Mouse (Mus musculus) R1 (cell line): ENCODE results near the gene Celf2.
"Not testable (repeated sequence)": the region's sequence is repeated elsewhere in the genome, so short reads cannot be mapped to it uniquely, and the experiment has no call there.

Experiments used
- DNase-seq: peaks from one replicate; pipeline ENCODE4 v3.0.0-alpha.2; 2018; ENCODE audit warnings: low read depth, low spot score

The Celf2 gene

GRCm38 (mm10) chr2:7267166-7267565 lies 242.2 kb downstream of the Celf2 start:
- DNase-seq = no peak

GRCm38 (mm10) chr2:7262668-7263067 lies 246.7 kb downstream of the Celf2 start:
- DNase-seq = not testable (repeated sequence)

- DNase-seq = no peak
Observed at GRCm38 (mm10) chr2:7260186-7260585, 249.2 kb downstream of the Celf2 start.

- DNase-seq = no peak
Observed at GRCm38 (mm10) chr2:7259616-7260015, 249.7 kb downstream of the Celf2 start.

- no peak for DNase-seq
Observed at GRCm38 (mm10) chr2:7256023-7256422, 253.3 kb downstream of the Celf2 start.

GRCm38 (mm10) chr2:7255386-7255785 lies 254.0 kb downstream of the Celf2 start:
- no peak for DNase-seq

GRCm38 (mm10) chr2:7250314-7250713 lies 259.0 kb downstream of the Celf2 start:
- no peak for DNase-seq

- DNase-seq = no peak
Observed at GRCm38 (mm10) chr2:7249002-7249401, 260.4 kb downstream of the Celf2 start.

- DNase-seq = no peak
Observed at GRCm38 (mm10) chr2:7245958-7246774, 263.2 kb downstream of the Celf2 start.

GRCm38 (mm10) chr2:7242139-7242538 lies 267.2 kb downstream of the Celf2 start:
- DNase-seq = no peak

- no peak for DNase-seq
Observed at GRCm38 (mm10) chr2:7241523-7241941, 267.8 kb downstream of the Celf2 start.

GRCm38 (mm10) chr2:7237283-7237682 lies 272.1 kb downstream of the Celf2 start:
- no peak for DNase-seq

- no peak for DNase-seq
Observed at GRCm38 (mm10) chr2:7236452-7236851, 272.9 kb downstream of the Celf2 start.

GRCm38 (mm10) chr2:7235059-7235741 lies 274.2 kb downstream of the Celf2 start:
- DNase-seq = no peak

- DNase-seq = no peak
Observed at GRCm38 (mm10) chr2:7234587-7234986, 274.8 kb downstream of the Celf2 start.

GRCm38 (mm10) chr2:7233411-7233810 lies 276.0 kb downstream of the Celf2 start:
- no peak for DNase-seq

- DNase-seq = no peak
Observed at GRCm38 (mm10) chr2:7226785-7227184, 282.6 kb downstream of the Celf2 start.

- DNase-seq = no peak
Observed at GRCm38 (mm10) chr2:7224346-7225071, 284.9 kb downstream of the Celf2 start.

- no peak for DNase-seq
Observed at GRCm38 (mm10) chr2:7223538-7223937, 285.8 kb downstream of the Celf2 start.

- DNase-seq = no peak
Observed at GRCm38 (mm10) chr2:7222886-7223285, 286.5 kb downstream of the Celf2 start.

- no peak for DNase-seq
Observed at GRCm38 (mm10) chr2:7221856-7222255, 287.5 kb downstream of the Celf2 start.

- DNase-seq = no peak
Observed at GRCm38 (mm10) chr2:7218101-7218500, 291.3 kb downstream of the Celf2 start.
